Mouse (Mus musculus) stomach, postnatal 0 days (tissue): Measurements from ENCODE around the gene Gm49510. TPM values are rescaled to one million over a fixed set of nuclear protein-coding genes. Genes with fewer than 3 reads are reported as not detected.
A peak's percentile ranks its signal among the peaks of the same experiment; 100 is the strongest.

Source experiments
- ATAC-seq: fragments of 200-750 bp; cut with Nextera tagmentation; 2 replicates; pipeline ENCODE4 v1.8.0; 2017; ENCODE audit not compliant: low FRiP score, low TSS enrichment
- DNase-seq: peaks from one replicate; pipeline ENCODE4 v3.0.0-alpha.2; 2016; ENCODE audit warnings: low spot score
- H3K27ac ChIP-seq: fragments of 300-500 bp; sonication (generic); replicated peaks from 2 replicates; pipeline ENCODE4 v1.5.1; 2014; ENCODE audit warnings: mild to moderate bottlenecking, control low read depth
- H3K27me3 ChIP-seq: fragments of 300-500 bp; sonication (generic); 2 replicates; pipeline ENCODE4 v1.6.1; 2014; ENCODE audit warnings: low read length; ENCODE audit not compliant: control insufficient read depth, insufficient read depth
- H3K36me3 ChIP-seq: fragments of 300-500 bp; sonication (generic); 2 replicates; pipeline ENCODE4 v1.6.1; 2014; ENCODE audit warnings: low read length, mixed read lengths; ENCODE audit not compliant: control insufficient read depth, insufficient read depth
- H3K4me1 ChIP-seq: fragments of 300-500 bp; sonication (generic); replicated peaks from 2 replicates; pipeline ENCODE4 v1.6.1; 2014; ENCODE audit warnings: antibody characterized with exemption; ENCODE audit not compliant: control insufficient read depth, insufficient read depth
- H3K4me2 ChIP-seq: fragments of 300-500 bp; sonication (generic); replicated peaks from 2 replicates; pipeline ENCODE4 v1.6.1; 2014; ENCODE audit warnings: low read depth, mild to moderate bottlenecking, control low read depth, moderate library complexity
- H3K4me3 ChIP-seq: fragments of 300-500 bp; sonication (generic); 2 replicates; pipeline ENCODE4 v1.5.1; 2014; ENCODE audit warnings: low read depth, low read length, control low read depth
- H3K9ac ChIP-seq: fragments of 300-500 bp; sonication (generic); 2 replicates; pipeline ENCODE4 v1.6.1; 2014; ENCODE audit warnings: mild to moderate bottlenecking, low read length, control low read depth, mixed read lengths
- H3K9me3 ChIP-seq: fragments of 300-500 bp; sonication (generic); 2 replicates; pipeline ENCODE4 v1.6.1; 2016; ENCODE audit warnings: low read length; ENCODE audit not compliant: control insufficient read depth
- CTCF ChIP-seq: IDR thresholded peaks from 2 replicates; pipeline ENCODE4 v1.5.1; 2016; ENCODE audit warnings: antibody characterized with exemption, low read depth, mild to moderate bottlenecking, moderate library complexity
- EP300 ChIP-seq: optimal IDR thresholded peaks from 2 replicates; pipeline ENCODE3; 2016; ENCODE audit warnings: antibody characterized with exemption
- WGBS: fragments of 180-500 bp; shearing (Covaris S2); extraction: QIAGEN DNeasy Blood & Tissue Kit; methylation state at CpG from one replicate; pipeline ENCODE4 v1.1.7; 2014; 5-methylcytosine and 5-hydroxymethylcytosine counted together
- polyA plus RNA-seq: library from polyadenylated mRNA; unstranded; fragments of >200 nt; fragmentation: Nextera tagmentation; extraction: Ambion mirVana; gene quantifications from 2 replicates; pipeline ENCODE4 v1.2.1, GENCODE M21; 2015

Gm49510 gene
- polyA plus RNA-seq, 1 experiment from 2014 or later: 0.27 TPM

DNA sequence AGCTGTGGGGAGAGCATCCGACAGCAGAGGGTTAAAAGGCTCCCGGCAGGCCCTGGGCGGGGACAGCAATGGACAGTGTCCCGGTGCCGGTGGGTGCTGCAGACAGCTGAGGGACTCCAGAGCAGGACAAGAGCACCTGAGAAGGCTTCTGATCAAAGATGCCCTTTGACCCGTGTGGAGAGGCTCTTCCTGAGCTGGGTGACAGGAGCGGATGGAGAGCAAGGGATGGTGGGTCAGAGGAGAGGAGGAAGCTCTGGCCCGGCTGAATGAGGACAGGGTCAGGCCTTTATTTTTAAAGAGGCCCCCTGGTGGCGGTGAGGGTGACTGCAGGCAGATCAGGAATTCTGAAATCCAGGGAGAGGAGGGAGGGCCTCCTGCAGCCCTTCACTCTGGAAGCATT, 43.2 kb downstream of the Gm49510 start:
- DNase-seq: peak; percentile 81
- WGBS: under 1% methylated on average over 9 of the region's 9 CpGs
- Histone ChIP-seq H3K9ac (peak overlapping the region; percentile 35), H3K27me3 (no peaks in the 10 kb centered on the region), H3K4me2 (peak overlapping the region; percentile 57), H3K27ac (no peak overlapping the region), H3K4me1 (0 out of 2 replicates have a peak, but pooled peaks cover 2% of the 10 kb centered on the region), H3K36me3 (peaks cover 12% of the 10 kb centered on the region), H3K9me3 (no peaks in the 10 kb centered on the region), H3K4me3 (peak overlapping the region; percentile 35)
- peak; percentile 63 for ATAC-seq
- peak; percentile 85 for TF ChIP-seq CTCF
- TF ChIP-seq EP300: no peak

DNA sequence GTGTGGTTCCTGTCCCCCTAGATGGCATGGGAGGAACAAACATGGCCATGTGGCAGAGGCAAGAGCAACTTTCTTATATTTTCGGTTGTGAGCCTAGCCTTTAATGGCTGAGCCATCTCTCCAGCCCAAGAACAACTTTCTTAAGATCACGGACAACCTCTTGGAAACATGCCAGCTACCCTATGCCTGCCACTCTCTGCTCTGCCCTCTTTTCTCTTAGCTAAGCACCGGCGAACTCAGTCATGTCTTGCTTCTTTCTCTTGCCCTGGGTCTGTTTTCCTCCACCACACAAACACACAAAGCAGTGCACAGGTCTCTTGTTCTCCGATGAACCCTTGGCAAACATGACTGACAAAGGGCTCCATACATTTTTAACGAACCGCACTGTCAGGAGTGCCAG, 46.8 kb downstream of the Gm49510 start:
- H3K36me3 ChIP-seq: no peaks in the 10 kb centered on the region
- no peak overlapping the region for H3K4me3 ChIP-seq
- H3K4me2 ChIP-seq: no peak overlapping the region
- H3K27ac ChIP-seq: no peak overlapping the region
- no peak overlapping the region for H3K9ac ChIP-seq
- TF ChIP-seq CTCF (no peak), EP300 (no peak)
- no peak for ATAC-seq
- H3K9me3 ChIP-seq: no peaks in the 10 kb centered on the region
- peak; percentile 13 for DNase-seq
- no peaks in the 10 kb centered on the region for H3K27me3 ChIP-seq
- WGBS: 51% methylated on average over 7 of the region's 7 CpGs
- H3K4me1 ChIP-seq: 0 out of 2 replicates have a peak, but pooled peaks cover 2% of the 10 kb centered on the region

DNA sequence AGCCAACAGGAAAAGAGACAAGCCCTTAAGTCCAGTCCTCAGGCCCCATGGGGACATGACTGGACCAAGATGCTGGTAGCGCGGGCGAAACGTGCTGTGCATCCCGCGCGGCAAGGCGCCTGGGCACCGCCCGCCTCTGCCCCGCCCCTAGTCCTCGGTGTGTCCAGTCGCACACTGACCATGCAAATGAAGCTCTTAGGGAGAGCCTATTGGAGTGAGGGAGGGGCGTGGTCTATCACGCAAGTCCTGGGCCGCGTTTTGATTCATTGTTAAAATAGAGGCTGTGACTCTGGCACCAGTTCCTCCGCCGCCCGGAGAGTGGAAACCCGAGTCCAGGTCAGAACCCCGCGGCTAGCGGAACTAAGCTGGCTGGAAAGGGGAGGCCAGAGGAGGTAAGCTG, 48.2 kb downstream of the Gm49510 start, which contains the start of gene Triobp:
Gene Triobp, plus strand, starts transcription at position 68 of the 400 bp plus-strand sequence.
- H3K4me3 ChIP-seq: peak within 1 kb of the TSS; percentile 31
- H3K9ac ChIP-seq: no peak within 1 kb of the TSS; the same call in 1 of the 2 replicates
- ATAC-seq: peak; percentile 97
- H3K4me2 ChIP-seq: peak within 1 kb of the TSS; percentile 61
- H3K36me3 ChIP-seq: no peaks in the 10 kb centered on the region
- H3K9me3 ChIP-seq: no peaks in the 10 kb centered on the region
- no peak within 1 kb of the TSS for H3K27ac ChIP-seq
- DNase-seq: peak; percentile 92
- 0 out of 2 replicates have a peak, but pooled peaks cover 2% of the 10 kb centered on the region for H3K4me1 ChIP-seq
- WGBS: under 1% methylated on average over 24 of the region's 24 CpGs
- TF ChIP-seq EP300: no peak
- TF ChIP-seq CTCF: no peak
- no peaks in the 10 kb centered on the region for H3K27me3 ChIP-seq

DNA sequence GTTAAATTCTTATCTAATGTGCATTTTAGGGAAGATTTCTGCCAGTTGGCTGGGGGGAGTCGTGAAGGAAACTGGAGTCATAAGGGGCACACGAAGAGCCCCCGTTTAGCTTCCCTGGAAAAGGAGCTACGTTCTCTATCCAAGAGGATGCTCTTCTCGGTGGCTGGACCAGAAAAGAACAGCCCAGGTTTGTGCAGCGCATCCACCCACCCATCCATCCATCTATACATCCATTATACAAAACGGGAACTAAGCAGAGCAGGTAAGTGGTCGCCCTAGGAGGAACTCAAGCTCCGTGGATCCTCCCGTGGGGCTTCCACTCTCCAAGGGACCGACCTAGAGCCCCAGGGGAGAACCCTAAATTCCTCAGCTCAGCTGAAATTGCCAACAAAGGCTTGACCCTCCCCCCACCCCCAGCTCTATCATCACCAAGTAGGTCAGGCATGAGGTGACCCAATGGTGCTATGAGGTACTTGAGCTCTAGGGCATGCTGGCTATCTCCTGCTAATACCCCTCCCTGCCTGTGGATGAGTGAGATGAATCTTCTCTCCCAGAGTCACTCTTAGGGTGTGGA, 48.8 kb downstream of the Gm49510 start:
- no peak overlapping the region for H3K27ac ChIP-seq
- 0 out of 2 replicates have a peak, but pooled peaks cover 2% of the 10 kb centered on the region for H3K4me1 ChIP-seq
- H3K4me2 ChIP-seq: peak overlapping the region; percentile 61
- H3K36me3 ChIP-seq: no peaks in the 10 kb centered on the region
- TF ChIP-seq EP300 (no peak), CTCF (no peak)
- no peak for ATAC-seq
- no peaks in the 10 kb centered on the region for H3K9me3 ChIP-seq
- no peak for DNase-seq
- H3K4me3 ChIP-seq: peak overlapping the region; percentile 31
- no peaks in the 10 kb centered on the region for H3K27me3 ChIP-seq
- 10% methylated on average over 11 of the region's 11 CpGs for WGBS
- H3K9ac ChIP-seq: no peak overlapping the region; the same call in 1 of the 2 replicates

DNA sequence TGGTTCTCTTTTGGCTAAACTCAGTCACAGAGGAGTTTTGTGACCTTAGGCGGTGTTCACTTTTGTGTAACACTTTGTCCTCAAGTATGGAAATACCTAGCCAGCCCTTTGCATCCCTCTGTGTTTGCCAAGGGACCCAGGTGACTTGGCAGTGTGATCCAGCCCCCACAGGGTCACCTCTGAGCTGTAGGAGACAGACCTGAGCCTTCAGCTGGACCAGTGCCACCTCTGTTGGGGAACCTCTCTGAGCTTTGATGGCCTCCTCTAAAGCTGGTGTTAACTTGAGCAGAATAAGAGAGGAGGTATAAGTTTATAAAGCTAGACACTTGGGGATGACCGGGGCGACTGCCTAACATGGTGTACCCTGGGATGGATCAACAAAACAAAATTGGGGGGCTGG, 49.4 kb downstream of the Gm49510 start:
- no peak for DNase-seq
- WGBS: 91% methylated on average over 3 of the region's 3 CpGs
- no peaks in the 10 kb centered on the region for H3K36me3 ChIP-seq
- no peak for ATAC-seq
- H3K27ac ChIP-seq: no peak overlapping the region
- TF ChIP-seq CTCF (no peak), EP300 (no peak)
- H3K27me3 ChIP-seq: no peaks in the 10 kb centered on the region
- no peak overlapping the region for H3K4me3 ChIP-seq
- no peak overlapping the region for H3K9ac ChIP-seq
- H3K4me2 ChIP-seq: no peak overlapping the region
- 0 out of 2 replicates have a peak, but pooled peaks cover 2% of the 10 kb centered on the region for H3K4me1 ChIP-seq
- H3K9me3 ChIP-seq: no peaks in the 10 kb centered on the region

DNA sequence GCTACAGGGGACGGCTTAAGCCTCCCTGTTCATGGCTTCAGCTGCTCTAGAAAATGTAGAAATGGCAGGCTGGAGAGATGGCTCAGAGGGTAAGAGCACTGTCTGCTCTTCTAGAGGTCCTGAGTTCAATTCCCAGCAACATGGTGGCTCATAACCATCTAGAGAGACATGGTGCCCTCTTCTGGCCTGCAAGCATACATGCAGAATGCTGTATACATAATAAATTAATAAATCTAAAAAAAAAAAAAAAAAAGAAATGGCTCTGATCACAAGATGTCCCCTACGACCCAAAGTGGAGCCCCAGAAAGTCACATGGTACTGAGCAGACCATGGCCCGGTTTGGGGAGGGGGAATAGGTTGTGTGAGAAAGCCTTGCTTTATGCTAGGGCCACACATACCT, 56.2 kb downstream of the Gm49510 start:
- Histone ChIP-seq H3K9me3 (no peaks in the 10 kb centered on the region), H3K36me3 (no peaks in the 10 kb centered on the region), H3K9ac (no peak overlapping the region), H3K27ac (no peak overlapping the region), H3K27me3 (no peaks in the 10 kb centered on the region), H3K4me1 (no peaks in the 10 kb centered on the region), H3K4me3 (no peak overlapping the region), H3K4me2 (no peak overlapping the region)
- no peak for TF ChIP-seq EP300
- peak; percentile 37 for TF ChIP-seq CTCF
- DNase-seq (no peak), ATAC-seq (no peak)
- WGBS: 72% methylated on average over 3 of the region's 3 CpGs
